Mouse (Mus musculus): ENCODE results near the gene Hoxb8. TPM values are rescaled to one million over a fixed set of nuclear protein-coding genes. Genes with fewer than 3 reads are reported as not detected.

Hoxb8 gene
- polyA plus RNA-seq, 1 experiment from 2014 or later, result not detected

DNA sequence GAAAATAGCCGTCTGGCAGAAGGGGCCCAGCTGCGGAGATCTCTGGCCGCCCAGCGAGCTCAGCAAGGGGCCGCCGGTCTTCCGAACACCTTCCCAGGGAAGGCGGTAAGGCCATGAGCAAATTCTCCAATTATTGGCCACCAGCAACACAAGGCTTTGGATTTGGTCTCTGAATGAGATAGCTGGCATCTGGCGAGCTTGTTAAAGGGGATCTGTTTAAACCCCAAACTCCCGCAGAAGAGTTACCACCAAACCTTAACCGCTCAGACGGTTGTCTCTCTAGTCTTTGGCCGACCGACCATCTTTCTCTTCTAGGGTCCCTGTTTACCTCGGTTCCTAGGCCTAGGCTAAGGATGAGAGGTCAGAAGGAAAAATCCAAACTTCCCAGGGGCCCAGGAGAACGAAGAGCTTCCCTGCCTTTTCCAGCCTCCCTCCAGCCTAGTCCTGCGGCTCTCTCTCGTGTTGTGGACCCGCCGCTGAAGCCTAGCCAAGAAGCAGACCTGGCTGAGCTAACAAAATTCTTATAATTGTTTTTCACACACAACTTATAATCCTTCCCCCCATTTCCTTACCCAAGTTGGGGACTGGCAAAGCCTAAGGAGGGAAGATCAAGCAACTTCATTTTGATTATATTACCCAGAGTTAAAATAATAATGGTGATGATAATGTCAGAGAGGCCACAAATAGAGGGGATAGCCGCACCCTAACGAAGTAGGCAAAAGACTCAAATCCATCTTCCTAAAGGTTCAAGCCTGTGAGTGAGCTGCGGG is 20.9 kb downstream of the Hoxb8 start:
- no peak overlapping the region for H3K4me3 ChIP-seq
- H3K27ac ChIP-seq, result no peak overlapping the region
- H3K36me3 ChIP-seq (replicated peaks), result no peaks in the 10 kb centered on the region
- H3K27me3 ChIP-seq (ENCODE audit: poor library complexity, severe bottlenecking), result peaks cover 100% of the 10 kb centered on the region
- DNase-seq (ENCODE audit: extremely low spot score, low spot score), result no peak
- WGBS, result 3% methylated on average over 23 of the region's 23 CpGs
- H3K9me3 ChIP-seq, result no peaks in the 10 kb centered on the region
- H3K4me1 ChIP-seq, result peaks cover 24% of the 10 kb centered on the region

DNA sequence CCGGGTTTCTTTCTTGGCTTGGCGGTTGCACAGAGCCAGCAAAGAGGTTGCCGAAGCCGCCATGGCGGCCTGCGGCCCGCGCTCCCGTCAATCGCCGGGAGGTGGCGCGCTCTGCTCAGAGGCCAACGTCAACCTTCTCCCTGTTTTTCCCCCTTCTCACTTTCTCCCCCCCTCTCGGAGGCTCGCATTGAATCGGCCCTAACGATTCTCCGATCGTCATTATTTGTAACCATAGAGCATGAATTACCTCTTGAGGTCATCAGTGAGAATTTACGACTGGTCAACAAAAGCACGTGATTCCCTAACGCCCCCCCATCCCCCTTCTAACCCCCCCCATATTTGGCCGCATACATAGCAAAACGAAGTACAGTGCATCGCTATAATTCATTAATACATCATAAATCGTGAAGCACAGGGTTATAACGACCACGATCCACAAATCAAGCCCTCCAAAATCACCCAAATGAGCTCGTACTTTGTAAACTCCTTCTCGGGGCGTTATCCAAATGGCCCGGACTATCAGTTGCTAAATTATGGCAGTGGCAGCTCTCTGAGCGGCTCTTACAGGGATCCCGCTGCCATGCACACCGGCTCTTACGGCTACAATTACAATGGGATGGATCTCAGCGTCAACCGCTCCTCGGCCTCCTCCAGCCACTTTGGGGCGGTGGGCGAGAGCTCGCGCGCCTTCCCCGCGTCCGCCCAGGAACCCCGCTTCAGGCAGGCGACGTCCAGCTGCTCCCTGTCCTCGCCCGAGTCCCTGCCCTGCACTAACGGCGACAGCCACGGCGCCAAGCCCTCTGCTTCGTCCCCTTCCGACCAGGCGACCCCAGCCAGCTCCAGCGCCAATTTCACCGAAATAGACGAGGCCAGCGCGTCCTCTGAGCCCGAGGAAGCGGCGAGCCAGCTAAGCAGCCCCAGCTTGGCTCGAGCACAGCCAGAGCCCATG is 21.7 kb downstream of the Hoxb8 start, which contains the start of gene Hoxb5:
Gene Hoxb5, plus strand, starts transcription at position 186 of the 949 bp plus-strand sequence.
- H3K36me3 ChIP-seq (replicated peaks), result no peaks in the 10 kb centered on the region
- peak; percentile 78 for DNase-seq (ENCODE audit: extremely low spot score, low spot score)
- WGBS, result under 1% methylated on average over 69 of the region's 69 CpGs
- peaks cover 24% of the 10 kb centered on the region for H3K4me1 ChIP-seq
- no peak within 1 kb of the TSS for H3K27ac ChIP-seq
- 0 out of 2 replicates have a peak within 1 kb of the TSS, but pooled peaks have one; percentile 1 for H3K4me3 ChIP-seq
- no peaks in the 10 kb centered on the region for H3K9me3 ChIP-seq
- H3K27me3 ChIP-seq (ENCODE audit: poor library complexity, severe bottlenecking), result peaks cover 100% of the 10 kb centered on the region

DNA sequence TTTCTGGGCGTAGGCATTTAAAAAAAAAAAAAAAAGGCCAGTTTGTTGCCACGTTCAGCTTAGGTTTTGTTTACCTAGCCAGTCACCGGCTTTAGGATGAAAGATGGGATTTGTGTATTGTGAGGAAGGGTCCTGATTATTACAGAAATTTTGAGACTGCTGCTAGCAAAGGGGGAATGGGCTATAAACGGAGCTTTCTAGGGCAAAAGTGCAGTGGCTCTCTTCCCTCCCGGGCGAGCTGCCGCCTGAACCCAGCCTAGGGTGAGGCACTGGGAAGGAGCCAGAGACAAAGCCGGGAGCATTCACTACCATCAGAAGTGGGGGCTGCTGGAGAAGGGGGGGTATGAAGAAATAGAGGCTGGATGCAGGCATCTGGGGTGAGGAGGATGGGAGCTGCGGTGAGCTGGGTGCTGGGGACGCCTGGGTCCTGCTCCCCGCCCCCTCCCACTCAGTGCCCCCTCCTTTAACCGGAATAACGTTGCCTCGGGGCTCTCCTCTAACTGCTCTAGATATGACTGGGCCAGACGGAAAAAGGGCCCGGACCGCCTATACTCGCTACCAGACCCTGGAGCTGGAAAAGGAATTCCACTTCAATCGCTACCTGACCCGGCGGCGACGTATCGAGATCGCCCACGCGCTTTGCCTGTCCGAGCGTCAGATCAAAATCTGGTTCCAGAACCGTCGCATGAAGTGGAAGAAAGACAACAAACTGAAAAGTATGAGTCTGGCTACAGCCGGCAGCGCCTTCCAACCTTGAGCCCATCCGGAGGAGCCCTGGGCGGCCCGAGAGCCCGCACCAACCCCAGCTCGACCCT is 22.9 kb downstream of the Hoxb8 start:
- H3K4me1 ChIP-seq, result peaks cover 16% of the 10 kb centered on the region
- H3K27me3 ChIP-seq (ENCODE audit: poor library complexity, severe bottlenecking), result peaks cover 100% of the 10 kb centered on the region
- no peak for DNase-seq (ENCODE audit: extremely low spot score, low spot score)
- no peak overlapping the region for H3K4me3 ChIP-seq
- WGBS, result under 1% methylated on average over 38 of the region's 38 CpGs
- H3K9me3 ChIP-seq, result no peaks in the 10 kb centered on the region
- H3K27ac ChIP-seq, result no peak overlapping the region
- H3K36me3 ChIP-seq (replicated peaks), result no peaks in the 10 kb centered on the region

DNA sequence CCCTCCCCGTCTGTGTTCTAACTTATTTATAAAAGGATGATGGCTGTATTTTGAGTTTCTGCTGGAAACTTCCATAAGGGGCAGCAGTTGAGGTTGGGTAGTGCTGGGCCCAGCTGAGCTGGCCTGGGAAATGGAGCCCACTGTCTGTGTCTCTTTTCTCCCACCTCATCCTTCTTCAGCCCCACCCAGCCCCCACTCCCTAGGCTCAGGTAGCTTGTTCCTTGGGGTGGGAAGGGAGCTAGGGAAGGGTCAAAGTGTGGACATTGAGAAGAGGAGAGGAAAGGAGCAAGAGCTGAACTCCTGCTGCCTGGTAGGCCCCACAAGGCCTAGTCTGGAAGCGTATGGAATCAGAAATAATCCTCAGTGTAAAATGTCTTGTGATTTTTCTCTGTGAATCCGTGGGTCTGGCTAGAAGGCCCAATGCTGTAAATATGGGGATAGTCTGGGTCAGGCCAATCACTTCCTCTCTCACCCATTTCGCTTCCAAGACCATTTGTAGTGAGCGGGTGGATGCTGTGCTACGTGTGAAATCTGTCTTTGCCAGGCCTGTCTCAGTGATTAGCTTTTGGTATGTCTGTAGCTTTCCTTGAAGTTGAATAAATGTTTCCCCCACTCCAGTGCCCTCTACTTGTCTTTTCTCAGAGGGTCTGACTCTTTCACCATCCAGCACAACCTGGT is 23.9 kb downstream of the Hoxb8 start:
- Histone ChIP-seq H3K4me3 (no peak overlapping the region), H3K4me1 (peaks cover 12% of the 10 kb centered on the region), H3K27me3 (ENCODE audit: poor library complexity, severe bottlenecking) (peaks cover 100% of the 10 kb centered on the region), H3K27ac (no peak overlapping the region), H3K9me3 (no peaks in the 10 kb centered on the region), H3K36me3 (replicated peaks) (no peaks in the 10 kb centered on the region)
- DNase-seq (ENCODE audit: extremely low spot score, low spot score), result no peak
- 10% methylated on average over 6 of the region's 6 CpGs for WGBS

DNA sequence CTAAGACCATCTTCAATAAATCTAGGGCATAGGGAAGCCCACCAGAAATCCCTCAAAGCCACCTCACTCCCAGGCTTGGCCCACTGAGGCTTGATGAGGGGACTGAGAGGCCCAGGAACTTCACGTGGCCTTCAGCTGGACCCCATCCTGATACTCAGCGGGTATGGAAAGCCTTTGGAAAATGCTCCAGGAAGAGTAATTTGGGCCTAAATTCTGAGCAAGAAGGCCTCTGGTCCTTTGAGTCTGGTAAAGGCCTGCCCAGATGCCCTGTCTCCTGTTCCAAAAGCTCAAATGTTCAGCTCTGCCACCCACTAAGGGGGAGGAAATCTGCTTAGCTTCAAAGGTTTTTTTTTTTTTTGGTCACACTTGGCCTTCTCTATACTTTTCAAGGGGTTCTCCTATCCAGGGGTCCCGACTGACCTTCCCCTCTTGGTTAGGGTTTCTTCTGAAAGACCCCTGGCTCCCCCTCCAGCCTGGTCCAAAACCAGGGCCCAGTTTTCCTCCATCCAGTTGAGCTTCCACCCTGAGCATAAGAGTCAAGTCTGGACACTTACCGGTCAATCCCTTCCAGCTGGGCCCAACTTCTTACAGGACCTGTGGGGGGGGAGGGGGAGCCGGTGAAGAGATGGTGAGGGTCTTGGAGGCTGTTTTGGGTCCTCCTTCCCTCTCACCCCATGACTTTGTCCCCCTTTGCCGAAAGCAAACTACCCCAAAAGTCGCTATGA is 24.6 kb downstream of the Hoxb8 start:
- Histone ChIP-seq H3K27me3 (ENCODE audit: poor library complexity, severe bottlenecking) (peaks cover 100% of the 10 kb centered on the region), H3K36me3 (replicated peaks) (no peaks in the 10 kb centered on the region), H3K27ac (no peak overlapping the region), H3K9me3 (no peaks in the 10 kb centered on the region), H3K4me1 (peaks cover 10% of the 10 kb centered on the region), H3K4me3 (no peak overlapping the region)
- 3% methylated on average over 7 of the region's 7 CpGs for WGBS
- DNase-seq (ENCODE audit: extremely low spot score, low spot score), result no peak

DNA sequence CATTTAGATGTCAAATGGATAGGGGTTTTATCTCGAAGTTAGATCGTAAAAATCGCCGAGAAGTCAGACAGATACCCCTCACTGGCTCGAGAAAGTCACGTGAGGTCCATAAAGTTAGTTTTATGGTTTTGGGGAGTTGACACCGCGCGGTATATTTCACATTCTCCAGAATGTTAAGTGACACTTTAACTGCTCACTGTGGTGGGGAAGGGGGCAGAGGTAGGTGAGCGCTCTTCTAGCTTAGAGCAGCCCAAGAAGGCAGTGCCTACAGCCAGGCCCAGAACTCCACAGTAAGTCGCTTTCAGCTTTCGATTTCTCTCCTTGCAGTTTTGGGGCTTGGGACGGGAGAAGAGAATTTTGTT is 25.2 kb downstream of the Hoxb8 start:
- no peaks in the 10 kb centered on the region for H3K9me3 ChIP-seq
- no peak for DNase-seq (ENCODE audit: extremely low spot score, low spot score)
- H3K36me3 ChIP-seq (replicated peaks), result no peaks in the 10 kb centered on the region
- WGBS, result 5% methylated on average over 13 of the region's 13 CpGs
- H3K27ac ChIP-seq, result no peak overlapping the region
- H3K4me3 ChIP-seq, result no peak overlapping the region
- H3K4me1 ChIP-seq, result peaks cover 15% of the 10 kb centered on the region
- peaks cover 100% of the 10 kb centered on the region for H3K27me3 ChIP-seq (ENCODE audit: poor library complexity, severe bottlenecking)

DNA sequence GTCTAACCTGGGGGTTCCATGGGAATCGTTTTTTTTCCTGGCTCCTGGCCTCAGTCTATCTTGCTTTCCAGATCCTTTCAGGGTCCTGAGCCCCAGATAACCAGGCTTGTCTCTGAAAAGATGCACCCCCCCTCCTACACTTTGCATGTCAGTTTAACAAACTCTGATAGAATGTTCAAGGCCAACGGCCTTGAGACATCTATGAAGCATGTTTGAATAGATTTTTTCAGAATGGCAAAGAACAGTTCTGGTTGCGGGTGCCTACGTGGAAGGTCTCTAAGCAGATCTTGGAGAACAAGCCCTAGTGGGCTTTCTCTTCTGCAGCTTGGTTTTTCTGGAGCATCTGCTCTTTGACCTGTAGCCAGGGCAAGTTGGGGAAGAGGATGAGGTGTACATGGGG is 27.1 kb downstream of the Hoxb8 start:
- Histone ChIP-seq H3K27ac (no peak overlapping the region), H3K4me1 (peaks cover 12% of the 10 kb centered on the region), H3K9me3 (no peaks in the 10 kb centered on the region), H3K4me3 (no peak overlapping the region), H3K27me3 (ENCODE audit: poor library complexity, severe bottlenecking) (peaks cover 100% of the 10 kb centered on the region), H3K36me3 (replicated peaks) (no peaks in the 10 kb centered on the region)
- no peak for DNase-seq (ENCODE audit: extremely low spot score, low spot score)
- 11% methylated on average over 4 of the region's 4 CpGs for WGBS

DNA sequence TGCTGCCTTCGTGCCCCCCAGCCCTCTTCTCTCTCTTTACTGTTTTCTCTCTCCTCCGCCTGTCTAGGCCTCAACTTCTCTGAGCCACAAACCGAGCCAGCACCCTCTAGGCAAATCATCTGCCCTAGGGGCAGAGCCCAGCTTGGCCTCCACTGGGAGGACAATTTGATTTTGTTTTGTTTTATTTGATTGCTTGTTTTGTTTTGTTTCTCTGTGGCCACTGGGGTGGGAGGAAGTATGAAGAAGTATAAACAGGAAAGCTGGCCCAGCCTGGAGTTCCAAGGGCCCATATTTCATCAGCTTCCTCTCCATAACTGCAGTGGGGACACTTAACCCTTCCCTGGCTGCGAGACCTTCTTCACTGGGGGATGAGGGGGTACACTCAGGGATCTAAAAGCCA is 27.6 kb downstream of the Hoxb8 start:
- H3K4me1 ChIP-seq, result peaks cover 10% of the 10 kb centered on the region
- no peak for DNase-seq (ENCODE audit: extremely low spot score, low spot score)
- WGBS, result 8% methylated on average over 4 of the region's 4 CpGs
- H3K27ac ChIP-seq, result no peak overlapping the region
- H3K4me3 ChIP-seq, result no peak overlapping the region
- H3K9me3 ChIP-seq, result no peaks in the 10 kb centered on the region
- H3K36me3 ChIP-seq (replicated peaks), result no peaks in the 10 kb centered on the region
- H3K27me3 ChIP-seq (ENCODE audit: poor library complexity, severe bottlenecking), result peaks cover 100% of the 10 kb centered on the region

DNA sequence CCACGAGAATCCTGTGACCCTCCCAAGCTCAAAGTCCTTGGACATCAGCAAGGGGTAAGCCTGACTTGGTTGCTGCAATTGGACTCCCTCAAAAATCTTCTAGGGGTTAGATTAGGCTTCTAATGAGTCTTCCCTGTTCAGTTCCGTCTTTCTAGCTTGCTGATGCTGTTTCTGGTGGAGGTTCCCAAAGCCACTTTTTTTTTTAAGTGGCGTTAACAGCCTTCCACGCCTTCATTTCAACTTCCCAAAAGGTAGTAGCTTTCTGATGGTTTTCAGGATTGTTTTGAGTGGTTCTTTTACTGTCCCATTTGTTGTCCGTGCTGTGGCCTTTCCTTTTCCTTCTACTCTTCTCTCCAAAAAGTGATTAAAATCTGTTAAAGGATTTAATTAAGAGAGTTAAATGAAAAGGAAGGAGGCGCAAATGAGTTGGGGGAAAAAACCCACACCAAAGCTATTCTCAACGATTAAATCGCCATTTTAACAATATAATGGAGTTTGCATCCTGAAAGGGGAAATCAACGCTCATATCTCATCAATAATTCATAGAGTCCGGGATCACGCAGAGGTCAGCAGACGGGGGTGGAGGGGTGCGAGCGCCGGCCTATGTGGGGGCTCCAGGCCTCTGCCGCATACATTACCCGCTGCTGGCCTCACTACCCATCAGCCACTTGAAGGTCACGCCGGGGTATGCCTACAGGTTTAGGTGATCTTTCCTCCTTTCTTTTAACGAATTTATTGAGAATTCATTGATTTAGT is 28.7 kb downstream of the Hoxb8 start:
- Histone ChIP-seq H3K4me3 (no peak overlapping the region), H3K27ac (no peak overlapping the region), H3K4me1 (peaks cover 10% of the 10 kb centered on the region), H3K9me3 (no peaks in the 10 kb centered on the region), H3K36me3 (replicated peaks) (no peaks in the 10 kb centered on the region), H3K27me3 (ENCODE audit: poor library complexity, severe bottlenecking) (peaks cover 100% of the 10 kb centered on the region)
- WGBS, result 3% methylated on average over 20 of the region's 20 CpGs
- no peak for DNase-seq (ENCODE audit: extremely low spot score, low spot score)

DNA sequence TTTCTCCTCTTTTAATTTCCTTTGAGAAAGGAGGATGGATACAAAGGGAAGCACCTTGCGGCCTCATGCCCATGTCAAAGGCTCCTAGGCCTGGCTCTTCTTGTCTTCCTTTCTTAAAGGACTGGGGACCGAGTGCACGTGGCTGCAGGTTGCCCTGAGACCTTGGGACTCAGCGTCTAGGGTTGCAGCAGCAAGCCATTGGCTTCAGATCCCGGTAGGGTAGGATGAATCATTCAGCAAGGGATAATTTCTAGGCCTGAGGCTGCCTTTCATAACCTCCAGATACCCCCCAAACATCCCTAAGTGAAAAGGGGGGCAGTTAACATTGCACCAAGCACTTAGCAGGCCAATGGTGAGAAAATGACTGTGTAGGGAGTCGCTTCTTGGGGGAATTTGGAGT is 29.4 kb downstream of the Hoxb8 start:
- H3K36me3 ChIP-seq (replicated peaks), result no peaks in the 10 kb centered on the region
- no peaks in the 10 kb centered on the region for H3K9me3 ChIP-seq
- H3K27me3 ChIP-seq (ENCODE audit: poor library complexity, severe bottlenecking), result peaks cover 100% of the 10 kb centered on the region
- no peak for DNase-seq (ENCODE audit: extremely low spot score, low spot score)
- no peak overlapping the region for H3K27ac ChIP-seq
- WGBS, result 6% methylated on average over 6 of the region's 6 CpGs
- peaks cover 10% of the 10 kb centered on the region for H3K4me1 ChIP-seq
- H3K4me3 ChIP-seq, result peak overlapping the region; percentile 22; the same call in 1 of the 2 replicates
